Mouse (Mus musculus) cerebellum, adult 2 months (tissue): ENCODE results near the gene Pknox2.

Experiments used
- CTCF ChIP-seq: fragments of 200-500 bp; IDR thresholded peaks from 2 replicates; pipeline ENCODE4 v1.5.1; 2011; ENCODE audit warnings: low read depth, mild to moderate bottlenecking, control low read depth, low read length, moderate library complexity, borderline replicate concordance; ENCODE audit not compliant: insufficient read depth
- POLR2A ChIP-seq: fragments of 200-500 bp; IDR thresholded peaks from 2 replicates; pipeline ENCODE4 v1.6.1; 2011; ENCODE audit warnings: low read length, control low read depth, borderline replicate concordance; ENCODE audit not compliant: insufficient read depth

DNA sequence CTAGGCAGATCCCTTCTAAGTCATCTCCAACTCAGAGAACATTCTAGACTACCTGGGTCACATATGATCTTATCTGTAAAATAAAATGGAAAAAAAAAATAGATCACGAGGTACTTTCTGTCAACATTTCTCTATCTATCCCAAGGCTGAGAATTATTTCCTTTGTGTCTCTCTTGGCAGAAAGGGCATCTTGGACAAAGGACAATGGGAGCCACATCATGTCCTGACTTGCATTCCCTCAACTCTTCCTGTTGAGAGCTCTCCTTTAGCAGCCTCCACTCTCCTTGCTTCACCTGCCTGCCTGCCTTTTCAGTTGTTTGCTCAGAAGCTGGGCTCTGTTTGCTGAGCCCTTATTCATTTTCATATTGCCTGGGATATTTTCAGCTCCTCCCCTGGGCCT, 103.0 kb downstream of the Pknox2 start:
- TF ChIP-seq CTCF: no peak
- no peak for TF ChIP-seq POLR2A
